Mouse (Mus musculus): ENCODE measurements around the gene Gpr183.

The Gpr183 gene

GRCm38 (mm10) chr14:121987691-121988090, 22.7 kb upstream of the Gpr183 start:
- no peak for DNase-seq (ENCODE audit: low read depth, low spot score)

- peak; percentile 84 for DNase-seq (ENCODE audit: low read depth, low spot score)
Observed at GRCm38 (mm10) chr14:121987287-121987686, 22.3 kb upstream of the Gpr183 start.

GRCm38 (mm10) chr14:121986028-121986427, 21.0 kb upstream of the Gpr183 start:
- DNase-seq (ENCODE audit: low read depth, low spot score): no peak

- peak; percentile 30 for DNase-seq (ENCODE audit: low read depth, low spot score)
Observed at GRCm38 (mm10) chr14:121985477-121985876, 20.5 kb upstream of the Gpr183 start.

GRCm38 (mm10) chr14:121983009-121983933, 18.3 kb upstream of the Gpr183 start:
- DNase-seq (ENCODE audit: low read depth, low spot score): no peak

GRCm38 (mm10) chr14:121981531-121981930, 16.5 kb upstream of the Gpr183 start:
- no peak for DNase-seq (ENCODE audit: low read depth, low spot score)

- DNase-seq (ENCODE audit: low read depth, low spot score): no peak
Observed at GRCm38 (mm10) chr14:121973114-121973513, 8.1 kb upstream of the Gpr183 start.

- no peak for DNase-seq (ENCODE audit: low read depth, low spot score)
Observed at GRCm38 (mm10) chr14:121970402-121970801, 5.4 kb upstream of the Gpr183 start.

GRCm38 (mm10) chr14:121967095-121967494, 2.1 kb upstream of the Gpr183 start:
- no peak for DNase-seq (ENCODE audit: low read depth, low spot score)

GRCm38 (mm10) chr14:121965461-121965860, 466 bp upstream of the Gpr183 start:
- no peak for DNase-seq (ENCODE audit: low read depth, low spot score)

- no peak for DNase-seq (ENCODE audit: low read depth, low spot score)
Observed at GRCm38 (mm10) chr14:121963942-121964335, 1.1 kb downstream of the Gpr183 start.

GRCm38 (mm10) chr14:121963251-121963941, 1.6 kb downstream of the Gpr183 start:
- peak; percentile 59 for DNase-seq (ENCODE audit: low read depth, low spot score)

- DNase-seq (ENCODE audit: low read depth, low spot score): no peak
Observed at GRCm38 (mm10) chr14:121962128-121962890, 2.7 kb downstream of the Gpr183 start.

GRCm38 (mm10) chr14:121961496-121962127, 3.4 kb downstream of the Gpr183 start:
- DNase-seq (ENCODE audit: low read depth, low spot score): peak; percentile 40

- no peak for DNase-seq (ENCODE audit: low read depth, low spot score)
Observed at GRCm38 (mm10) chr14:121960997-121961396, 4.0 kb downstream of the Gpr183 start.

- no peak for DNase-seq (ENCODE audit: low read depth, low spot score)
Observed at GRCm38 (mm10) chr14:121960531-121960930, 4.5 kb downstream of the Gpr183 start.

GRCm38 (mm10) chr14:121960031-121960430, 5.0 kb downstream of the Gpr183 start:
- no peak for DNase-seq (ENCODE audit: low read depth, low spot score)

- no peak for DNase-seq (ENCODE audit: low read depth, low spot score)
Observed at GRCm38 (mm10) chr14:121959538-121959980, 5.4 kb downstream of the Gpr183 start.

- DNase-seq (ENCODE audit: low read depth, low spot score): no peak
Observed at GRCm38 (mm10) chr14:121958751-121959537, 6.1 kb downstream of the Gpr183 start.

- no peak for DNase-seq (ENCODE audit: low read depth, low spot score)
Observed at GRCm38 (mm10) chr14:121958041-121958750, 6.8 kb downstream of the Gpr183 start.

Data from brain, adult 2 months (tissue).